Mouse (Mus musculus) intestine, postnatal 0 days (tissue): ENCODE results near the gene Ppp1r13l. TPM values are rescaled to one million over a fixed set of nuclear protein-coding genes. Genes with fewer than 3 reads are reported as not detected.
A peak's percentile ranks its signal among the peaks of the same experiment; 100 is the strongest.

Experiments
- ATAC-seq: fragments of 200-750 bp; cut with Nextera tagmentation; 2 replicates; pipeline ENCODE4 v1.8.0; 2017; ENCODE audit warnings: mild to moderate bottlenecking, moderate TSS enrichment, moderate library complexity
- H3K27ac ChIP-seq: fragments of 300-500 bp; sonication (generic); 2 replicates; pipeline ENCODE4 v1.5.1; 2014; ENCODE audit warnings: mild to moderate bottlenecking, low read depth, low read length, moderate library complexity
- H3K27me3 ChIP-seq: fragments of 300-500 bp; sonication (generic); replicated peaks from 2 replicates; pipeline ENCODE4 v1.6.1; 2014; ENCODE audit warnings: low read length, mixed read lengths; ENCODE audit not compliant: control insufficient read depth, insufficient read depth
- H3K36me3 ChIP-seq: fragments of 300-500 bp; sonication (generic); 2 replicates; pipeline ENCODE4 v1.6.1; 2014; ENCODE audit warnings: mild to moderate bottlenecking, moderate library complexity; ENCODE audit not compliant: control insufficient read depth, insufficient read depth
- H3K4me1 ChIP-seq: fragments of 300-500 bp; sonication (generic); replicated peaks from 2 replicates; pipeline ENCODE4 v1.6.1; 2014; ENCODE audit warnings: antibody characterized with exemption, low read length, mixed read lengths; ENCODE audit not compliant: control insufficient read depth, insufficient read depth
- H3K4me2 ChIP-seq: fragments of 300-500 bp; sonication (generic); replicated peaks from 2 replicates; pipeline ENCODE4 v1.6.1; 2014; ENCODE audit warnings: low read depth, mild to moderate bottlenecking, moderate library complexity
- H3K4me3 ChIP-seq: fragments of 300-500 bp; sonication (generic); 2 replicates; pipeline ENCODE4 v1.5.1; 2014; ENCODE audit warnings: low read depth, low read length
- H3K9ac ChIP-seq: fragments of 300-500 bp; sonication (generic); 2 replicates; pipeline ENCODE4 v1.6.1; 2014; ENCODE audit warnings: mild to moderate bottlenecking, low read depth, low read length
- H3K9me3 ChIP-seq: fragments of 300-500 bp; sonication (generic); 2 replicates; pipeline ENCODE4 v1.6.1; 2016; ENCODE audit warnings: mixed run types; ENCODE audit not compliant: control insufficient read depth
- CTCF ChIP-seq: sonication (generic); IDR thresholded peaks from 2 replicates; pipeline ENCODE4 v1.5.1; 2016; ENCODE audit warnings: low read depth, mild to moderate bottlenecking, control low read depth, antibody characterized with exemption, moderate library complexity
- WGBS: fragments of 180-500 bp; shearing (Covaris S2); extraction: QIAGEN DNeasy Blood & Tissue Kit; methylation state at CpG from one replicate; pipeline ENCODE4 v1.1.7; 2014; 5-methylcytosine and 5-hydroxymethylcytosine counted together
- polyA plus RNA-seq: library from polyadenylated mRNA; unstranded; fragments of >200 nt; fragmentation: Nextera tagmentation; extraction: Ambion mirVana; gene quantifications from 2 replicates; pipeline ENCODE4 v1.2.1, GENCODE M21; 2015

Ppp1r13l gene
- polyA plus RNA-seq, 1 experiment from 2014 or later: 1.4 TPM

DNA sequence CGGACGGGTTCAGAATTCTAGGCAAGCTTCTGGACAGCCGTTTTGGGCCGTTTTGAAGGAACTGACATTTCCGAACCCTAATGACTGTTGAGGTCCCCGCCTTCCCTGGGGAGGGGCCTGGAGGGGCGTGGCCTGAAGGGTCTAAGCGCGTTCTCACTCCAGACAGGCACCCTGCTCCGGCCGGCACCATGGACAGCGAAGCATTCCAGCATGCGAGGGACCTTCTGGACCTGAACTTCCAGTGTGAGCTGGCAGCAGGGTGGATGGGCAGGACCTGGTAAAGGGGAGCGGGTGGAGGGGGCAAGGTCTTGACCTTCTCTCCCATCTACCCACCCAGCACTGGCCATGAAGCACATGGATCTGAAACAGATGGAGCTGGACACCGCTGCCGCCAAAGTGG is 8.8 kb downstream of the Ppp1r13l start:
- Histone ChIP-seq H3K9ac (no peak overlapping the region), H3K9me3 (no peaks in the 10 kb centered on the region), H3K36me3 (no peaks in the 10 kb centered on the region), H3K27me3 (no peaks in the 10 kb centered on the region), H3K27ac (no peak overlapping the region), H3K4me3 (no peak overlapping the region), H3K4me1 (0 out of 2 replicates have a peak, but pooled peaks cover 4% of the 10 kb centered on the region), H3K4me2 (no peak overlapping the region)
- no peak for ATAC-seq
- WGBS: 20% methylated on average over 16 of the region's 16 CpGs
- no peak for TF ChIP-seq CTCF

DNA sequence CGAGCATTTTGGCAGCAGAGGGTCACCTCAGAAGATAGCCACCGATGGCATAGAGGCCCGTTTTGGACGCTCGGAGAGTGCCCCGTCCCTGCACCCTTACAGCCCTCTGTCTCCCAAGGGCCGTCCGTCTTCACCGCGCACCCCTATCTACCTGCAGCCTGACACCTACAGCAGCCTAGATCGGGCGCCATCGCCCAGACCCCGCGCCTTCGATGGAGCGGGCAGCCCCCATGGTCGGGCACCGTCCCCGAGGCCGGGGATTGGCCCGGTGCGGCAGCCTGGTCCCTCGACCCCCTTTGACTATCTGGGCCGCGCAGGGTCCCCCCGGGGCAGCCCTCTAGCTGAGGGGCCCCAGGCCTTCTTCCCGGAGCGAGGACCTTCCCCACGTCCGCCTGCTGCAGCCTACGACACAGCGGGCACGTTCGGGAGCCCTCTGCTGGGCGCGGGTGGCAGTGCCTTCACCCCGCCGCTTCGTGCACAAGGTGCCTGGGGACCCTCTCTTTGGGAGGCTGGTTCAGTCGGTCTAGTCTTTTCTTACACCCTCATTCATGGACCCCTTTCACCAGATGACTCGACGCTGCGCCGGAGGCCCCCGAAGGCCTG is 10.4 kb downstream of the Ppp1r13l start:
- Histone ChIP-seq H3K9me3 (no peaks in the 10 kb centered on the region), H3K36me3 (no peaks in the 10 kb centered on the region), H3K9ac (peak overlapping the region; percentile 11; the same call in 1 of the 2 replicates), H3K4me3 (peak overlapping the region; percentile 32), H3K4me1 (no peaks in the 10 kb centered on the region), H3K27ac (no peak overlapping the region), H3K27me3 (no peaks in the 10 kb centered on the region), H3K4me2 (peak overlapping the region; percentile 70)
- 16% methylated on average over 46 of the region's 46 CpGs for WGBS
- peak; percentile 88 for TF ChIP-seq CTCF
- peak; percentile 37; the same call in 1 of the 2 replicates for ATAC-seq

DNA sequence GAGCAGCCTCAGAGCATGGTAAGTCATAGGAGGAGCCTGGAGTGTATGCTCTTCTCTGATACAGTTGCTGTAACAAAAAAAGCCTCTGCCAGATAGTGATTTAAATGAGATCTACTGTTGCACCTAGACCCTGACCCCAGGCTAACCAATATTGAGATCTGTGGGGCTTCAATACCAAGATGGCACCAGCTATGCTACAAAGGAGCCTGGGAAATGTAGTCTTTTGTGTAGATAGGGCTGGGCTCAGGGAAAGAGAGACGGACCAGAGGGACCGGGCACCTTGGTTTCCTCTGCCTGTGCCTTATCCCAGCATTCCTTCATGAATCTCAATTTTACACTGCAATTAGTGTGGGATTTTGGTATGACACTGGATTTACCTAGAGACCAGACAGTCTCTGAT is 13.8 kb downstream of the Ppp1r13l start:
- H3K4me2 ChIP-seq: no peak overlapping the region
- H3K4me3 ChIP-seq: no peak overlapping the region
- 0 out of 2 replicates have a peak, but pooled peaks cover 5% of the 10 kb centered on the region for H3K36me3 ChIP-seq
- H3K9me3 ChIP-seq: no peaks in the 10 kb centered on the region
- no peak for ATAC-seq
- no peak for TF ChIP-seq CTCF
- H3K27me3 ChIP-seq: no peaks in the 10 kb centered on the region
- 87% methylated on average over 2 of the region's 2 CpGs for WGBS
- H3K9ac ChIP-seq: no peak overlapping the region
- H3K27ac ChIP-seq: no peak overlapping the region
- H3K4me1 ChIP-seq: no peaks in the 10 kb centered on the region

DNA sequence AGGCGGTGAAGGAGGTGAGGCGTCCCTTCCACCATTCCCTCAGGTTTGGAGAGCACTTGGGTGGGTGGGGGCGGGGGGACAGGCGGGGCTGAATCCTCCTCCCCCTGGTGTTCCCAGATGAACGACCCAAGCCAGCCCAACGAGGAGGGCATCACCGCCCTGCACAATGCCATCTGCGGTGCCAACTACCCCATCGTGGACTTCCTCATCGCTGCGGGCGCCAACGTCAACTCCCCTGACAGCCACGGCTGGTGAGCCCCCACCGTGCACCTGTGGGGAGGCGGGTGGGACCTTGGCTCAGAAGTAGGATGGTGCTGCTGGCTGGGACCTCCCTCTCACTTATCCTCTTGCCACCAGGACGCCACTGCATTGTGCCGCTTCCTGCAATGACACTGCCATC is 15.8 kb downstream of the Ppp1r13l start:
- ATAC-seq: no peak
- TF ChIP-seq CTCF: no peak
- no peak overlapping the region for H3K4me3 ChIP-seq
- H3K4me1 ChIP-seq: no peaks in the 10 kb centered on the region
- no peak overlapping the region for H3K27ac ChIP-seq
- 0 out of 2 replicates have a peak, but pooled peaks cover 5% of the 10 kb centered on the region for H3K36me3 ChIP-seq
- 84% methylated on average over 18 of the region's 18 CpGs for WGBS
- no peaks in the 10 kb centered on the region for H3K9me3 ChIP-seq
- no peak overlapping the region for H3K4me2 ChIP-seq
- no peaks in the 10 kb centered on the region for H3K27me3 ChIP-seq
- H3K9ac ChIP-seq: no peak overlapping the region

DNA sequence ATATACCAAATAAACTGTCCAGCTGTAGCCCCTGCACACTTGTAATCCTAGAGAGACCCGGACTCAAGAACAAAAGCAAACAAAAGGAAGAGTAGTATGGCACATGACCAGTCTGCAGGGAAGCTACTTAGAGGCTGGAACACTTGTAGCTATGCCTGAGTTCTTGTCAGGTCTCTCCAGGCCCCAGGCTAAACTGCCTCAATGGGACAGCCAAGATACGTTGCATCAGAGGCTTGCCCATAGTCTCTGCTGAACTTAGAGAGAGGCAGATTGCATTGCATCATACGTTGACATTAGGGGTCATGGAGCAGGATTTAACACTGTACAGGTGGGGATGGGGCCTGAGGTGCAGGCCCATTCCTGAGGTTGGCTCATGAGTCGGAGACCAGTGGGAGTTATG is 16.5 kb downstream of the Ppp1r13l start:
- 78% methylated on average over 4 of the region's 4 CpGs for WGBS

DNA sequence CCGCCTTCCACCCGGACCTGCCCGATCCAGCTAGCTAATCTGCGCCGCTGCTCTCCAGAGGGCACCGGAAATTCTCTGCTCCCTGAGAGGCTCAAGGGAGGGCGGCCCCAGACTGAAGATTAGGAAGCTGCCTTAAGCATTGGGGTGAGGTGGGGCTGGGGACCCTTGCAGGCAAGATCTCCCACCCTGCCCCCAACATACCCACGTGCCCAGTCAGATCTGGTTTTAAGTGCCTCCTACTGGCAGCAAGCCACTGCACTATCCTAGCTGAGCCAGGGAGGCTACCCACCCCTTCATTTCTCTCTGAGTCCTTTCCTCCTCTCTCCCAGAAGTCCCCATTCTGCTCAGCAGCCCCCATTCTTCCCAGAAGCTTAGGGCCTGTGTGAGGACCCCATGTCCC is 18.5 kb downstream of the Ppp1r13l start:
- Histone ChIP-seq H3K36me3 (0 out of 2 replicates have a peak, but pooled peaks cover 5% of the 10 kb centered on the region), H3K4me1 (no peaks in the 10 kb centered on the region), H3K27me3 (no peaks in the 10 kb centered on the region), H3K4me3 (no peak overlapping the region), H3K27ac (no peak overlapping the region), H3K4me2 (no peak overlapping the region), H3K9me3 (no peaks in the 10 kb centered on the region), H3K9ac (no peak overlapping the region)
- 79% methylated on average over 8 of the region's 8 CpGs for WGBS
- ATAC-seq: no peak
- no peak for TF ChIP-seq CTCF

More for the DNA sequence above, 16.5 kb downstream of the Ppp1r13l start:
- no peaks in the 10 kb centered on the region for H3K9me3 ChIP-seq
- no peak for TF ChIP-seq CTCF
- no peak overlapping the region for H3K27ac ChIP-seq
- H3K9ac ChIP-seq: no peak overlapping the region
- 0 out of 2 replicates have a peak, but pooled peaks cover 5% of the 10 kb centered on the region for H3K36me3 ChIP-seq
- no peaks in the 10 kb centered on the region for H3K4me1 ChIP-seq
- H3K4me3 ChIP-seq: no peak overlapping the region
- no peak overlapping the region for H3K4me2 ChIP-seq
- H3K27me3 ChIP-seq: no peaks in the 10 kb centered on the region
- ATAC-seq: no peak
